In genomic region chr11:103054798-103055197, GRCm38 (mm10) we compare ENCODE assay signal across 9 mouse cellular contexts. TPM values are rescaled to one million over a fixed set of nuclear protein-coding genes. Genes with fewer than 3 reads are reported as not detected.
DNase-seq lines count a peak whose midpoint lies in the region; ATAC-seq and TF ChIP-seq lines count a peak whose summit lies in the region.
"Had no signal": no experiment of that assay in that cellular context is flagged by ENCODE, and none has a peak within 500 bp of the region (broad histone marks: within the 10 kb centered on the region; RNA-seq: fewer than 3 reads in every experiment).

No protein-coding gene starts in this region.

- H3K36me3 ChIP-seq in embryonic facial prominence, embryonic 14.5 days (ENCODE audit: control insufficient read depth, insufficient read depth, low read length): peaks cover 83% of the 10 kb centered on the region
- H3K36me3 ChIP-seq in intestine, embryonic 16.5 days (ENCODE audit: control insufficient read depth, insufficient read depth, low read length): peaks cover 38% of the 10 kb centered on the region
- peaks cover 75% of the 10 kb centered on the region for H3K36me3 ChIP-seq in limb, embryonic 14.5 days (ENCODE audit: control insufficient read depth, insufficient read depth, low read length)

- no peaks in the 10 kb centered on the region for H3K4me1 ChIP-seq in embryonic facial prominence, embryonic 14.5 days (ENCODE audit: control insufficient read depth, insufficient read depth, low read length)
- no peaks in the 10 kb centered on the region for H3K4me1 ChIP-seq in intestine, embryonic 16.5 days (ENCODE audit: control insufficient read depth, insufficient read depth, low read length)
- H3K4me1 ChIP-seq in limb, embryonic 14.5 days (ENCODE audit: control insufficient read depth, insufficient read depth, low read length): no peaks in the 10 kb centered on the region
- H3K4me1 ChIP-seq: limb, embryonic 12.5 days had no signal

- WGBS in embryonic facial prominence, embryonic 14.5 days: 48% methylated on average over 6 of the region's 6 CpGs
- 41% methylated on average over 6 of the region's 6 CpGs for WGBS in intestine, embryonic 16.5 days
- 52% methylated on average over 6 of the region's 6 CpGs for WGBS in limb, embryonic 14.5 days

- ATAC-seq in embryonic facial prominence, embryonic 14.5 days (ENCODE audit: low read depth): no peak
- ATAC-seq in intestine, embryonic 16.5 days: 0 out of 2 replicates have a peak, but pooled peaks have one; percentile 28
- ATAC-seq in limb, embryonic 14.5 days (ENCODE audit: low FRiP score, low read depth): no peak

- no peak overlapping the region for H3K4me2 ChIP-seq in embryonic facial prominence, embryonic 14.5 days (ENCODE audit: low read depth, low read length)
- no peak overlapping the region for H3K4me2 ChIP-seq in intestine, embryonic 16.5 days (ENCODE audit: low read depth, low read length)
- H3K4me2 ChIP-seq in limb, embryonic 14.5 days (replicated peaks; ENCODE audit: low read depth, low read length, severe bottlenecking): no peak overlapping the region
- H3K4me2 ChIP-seq: limb, embryonic 12.5 days had no signal

- H3K4me3 ChIP-seq in embryonic facial prominence, embryonic 14.5 days (ENCODE audit: low read depth, low read length): no peak overlapping the region
- H3K4me3 ChIP-seq in intestine, embryonic 16.5 days (ENCODE audit: low read length): no peak overlapping the region
- H3K4me3 ChIP-seq in limb, embryonic 14.5 days (replicated peaks; ENCODE audit: low read length): no peak overlapping the region
- H3K4me3 ChIP-seq: limb, embryonic 12.5 days had no signal

- H3K9me3 ChIP-seq in embryonic facial prominence, embryonic 14.5 days (ENCODE audit: control insufficient read depth, low read length): no peaks in the 10 kb centered on the region
- H3K9me3 ChIP-seq in intestine, embryonic 16.5 days (ENCODE audit: control insufficient read depth, low read length): no peaks in the 10 kb centered on the region
- no peaks in the 10 kb centered on the region for H3K9me3 ChIP-seq in limb, embryonic 14.5 days (ENCODE audit: control insufficient read depth, low read length)
- H3K9me3 ChIP-seq: limb, embryonic 12.5 days had no signal

- H3K27me3 ChIP-seq in embryonic facial prominence, embryonic 14.5 days (replicated peaks; ENCODE audit: control insufficient read depth, insufficient read depth, low read length): no peaks in the 10 kb centered on the region
- H3K27me3 ChIP-seq in intestine, embryonic 16.5 days (replicated peaks; ENCODE audit: control insufficient read depth, insufficient read depth, low read length): no peaks in the 10 kb centered on the region
- H3K27me3 ChIP-seq in limb, embryonic 14.5 days (ENCODE audit: control insufficient read depth, insufficient read depth, low read length): no peaks in the 10 kb centered on the region
- H3K27me3 ChIP-seq: limb, embryonic 12.5 days had no signal

- no peak overlapping the region for H3K27ac ChIP-seq in embryonic facial prominence, embryonic 14.5 days (replicated peaks; ENCODE audit: low read depth, low read length)
- no peak overlapping the region for H3K27ac ChIP-seq in intestine, embryonic 16.5 days (ENCODE audit: low read length)
- H3K27ac ChIP-seq in limb, embryonic 14.5 days (replicated peaks; ENCODE audit: low read depth, low read length): no peak overlapping the region
- H3K27ac ChIP-seq: limb, embryonic 12.5 days had no signal

- TF ChIP-seq POLR2A in limb, embryonic 14.5 days (IDR thresholded peaks at IDR 0.05; ENCODE audit: borderline replicate concordance, extremely low read depth, insufficient read depth, insufficient read length): no peak

- DNase-seq in ovary, postnatal 10 days (ENCODE audit: low spot score): peak; percentile 39
- DNase-seq in ovary, postnatal 36 days (ENCODE audit: low spot score): no peak
- DNase-seq in adrenal gland, postnatal 14 days: peak; percentile 80
- DNase-seq in embryonic facial prominence, embryonic 14.5 days (ENCODE audit: low spot score): peak; percentile 86
- DNase-seq in limb, embryonic 14.5 days (ENCODE audit: low spot score): peak; percentile 89
- peak; percentile 94 for DNase-seq in retina, embryonic 14.5 days (ENCODE audit: low spot score)
- DNase-seq in urinary bladder, postnatal 25 days (ENCODE audit: low spot score): peak; percentile 68

- H3K9ac ChIP-seq in embryonic facial prominence, embryonic 14.5 days (ENCODE audit: low read depth, low read length): no peak overlapping the region
- H3K9ac ChIP-seq in intestine, embryonic 16.5 days (ENCODE audit: low read depth, low read length): no peak overlapping the region
- no peak overlapping the region for H3K9ac ChIP-seq in limb, embryonic 14.5 days (ENCODE audit: low read depth, low read length, severe bottlenecking)
- H3K9ac ChIP-seq: limb, embryonic 12.5 days had no signal

RNA-seq across cellular contexts. Expression of gene Dcakd, which starts 26.7 kb away (rescaled TPM):
- 65.0 and 66.3 TPM in 2 replicates for total RNA-seq in adrenal gland, postnatal 14 days (2021)
- polyA plus RNA-seq in embryonic facial prominence, embryonic 14.5 days (2014; fragmentation: Nextera tagmentation; extraction: Ambion mirVana): 138 and 153 TPM in 2 replicates
- polyA plus RNA-seq in intestine, embryonic 16.5 days (2015; fragmentation: Nextera tagmentation; extraction: Ambion mirVana): 91.5 and 92.7 TPM in 2 replicates
- polyA plus RNA-seq in limb, embryonic 14.5 days (2012; rRNA removed): 182 and 259 TPM in 2 replicates
- 173 and 185 TPM in 2 replicates for polyA plus RNA-seq in limb, embryonic 14.5 days (2014; fragmentation: Nextera tagmentation; extraction: Ambion mirVana)

RNA-seq across cellular contexts. Expression of gene Nmt1, which starts 26.8 kb away (rescaled TPM):
- total RNA-seq in adrenal gland, postnatal 14 days (2021): 88.8 and 93.1 TPM in 2 replicates
- polyA plus RNA-seq in embryonic facial prominence, embryonic 14.5 days (2014; fragmentation: Nextera tagmentation; extraction: Ambion mirVana): 55.5 and 60.0 TPM in 2 replicates
- 55.9 and 59.6 TPM in 2 replicates for polyA plus RNA-seq in intestine, embryonic 16.5 days (2015; fragmentation: Nextera tagmentation; extraction: Ambion mirVana)
- 45.9 and 48.9 TPM in 2 replicates for polyA plus RNA-seq in limb, embryonic 14.5 days (2012; rRNA removed)
- polyA plus RNA-seq in limb, embryonic 14.5 days (2014; fragmentation: Nextera tagmentation; extraction: Ambion mirVana): 50.2 and 53.9 TPM in 2 replicates

RNA-seq across cellular contexts. Expression of gene Plcd3, which starts 46.7 kb away (rescaled TPM):
- 9.3 and 11.2 TPM in 2 replicates for total RNA-seq in adrenal gland, postnatal 14 days (2021)
- 3.0 and 3.2 TPM in 2 replicates for polyA plus RNA-seq in embryonic facial prominence, embryonic 14.5 days (2014; fragmentation: Nextera tagmentation; extraction: Ambion mirVana)
- polyA plus RNA-seq in intestine, embryonic 16.5 days (2015; fragmentation: Nextera tagmentation; extraction: Ambion mirVana): 2.1 and 2.3 TPM in 2 replicates
- 10.3 and 13.2 TPM in 2 replicates for polyA plus RNA-seq in limb, embryonic 14.5 days (2012; rRNA removed)
- polyA plus RNA-seq in limb, embryonic 14.5 days (2014; fragmentation: Nextera tagmentation; extraction: Ambion mirVana): 3.8 and 4.9 TPM in 2 replicates

RNA-seq across cellular contexts. Expression of gene Acbd4, which starts 46.7 kb away (rescaled TPM):
- total RNA-seq in adrenal gland, postnatal 14 days (2021): 77.8 and 84.9 TPM in 2 replicates
- polyA plus RNA-seq in embryonic facial prominence, embryonic 14.5 days (2014; fragmentation: Nextera tagmentation; extraction: Ambion mirVana): 15.0 and 21.4 TPM in 2 replicates
- 30.4 and 32.5 TPM in 2 replicates for polyA plus RNA-seq in intestine, embryonic 16.5 days (2015; fragmentation: Nextera tagmentation; extraction: Ambion mirVana)
- 11.2 and 14.2 TPM in 2 replicates for polyA plus RNA-seq in limb, embryonic 14.5 days (2012; rRNA removed)
- 20.2 and 25.2 TPM in 2 replicates for polyA plus RNA-seq in limb, embryonic 14.5 days (2014; fragmentation: Nextera tagmentation; extraction: Ambion mirVana)
